Mouse (Mus musculus) hindbrain, embryonic 14.5 days (tissue): ENCODE results near the gene Acot8. TPM values are rescaled to one million over a fixed set of nuclear protein-coding genes. Genes with fewer than 3 reads are reported as not detected.

ENCODE experiments used
- ATAC-seq: fragments of 200-750 bp; cut with Nextera tagmentation; 2 replicates; pipeline ENCODE4 v1.8.0; 2017; ENCODE audit warnings: moderate number of reproducible peaks, mild to moderate bottlenecking, moderate TSS enrichment, moderate library complexity; ENCODE audit not compliant: low FRiP score
- DNase-seq: peaks from one replicate; pipeline ENCODE4 v3.0.0-alpha.2; 2015; ENCODE audit warnings: low spot score
- H3K27ac ChIP-seq: fragments of 300-500 bp; sonication (generic); 2 replicates; pipeline ENCODE4 v1.5.1; 2014; ENCODE audit warnings: mild to moderate bottlenecking, moderate library complexity
- H3K27me3 ChIP-seq: fragments of 300-500 bp; sonication (generic); 2 replicates; pipeline ENCODE4 v1.6.1; 2014; ENCODE audit warnings: mild to moderate bottlenecking, low read length, mixed read lengths; ENCODE audit not compliant: control insufficient read depth, insufficient read depth
- H3K36me3 ChIP-seq: fragments of 300-500 bp; sonication (generic); replicated peaks from 2 replicates; pipeline ENCODE4 v1.6.1; 2014; ENCODE audit not compliant: control insufficient read depth, insufficient read depth
- H3K4me1 ChIP-seq: fragments of 300-500 bp; sonication (generic); replicated peaks from 2 replicates; pipeline ENCODE4 v1.6.1; 2014; ENCODE audit warnings: antibody characterized with exemption, low read length, mixed read lengths; ENCODE audit not compliant: control insufficient read depth, insufficient read depth
- H3K4me2 ChIP-seq: fragments of 300-500 bp; sonication (generic); replicated peaks from 2 replicates; pipeline ENCODE4 v1.6.1; 2014; ENCODE audit warnings: mild to moderate bottlenecking, moderate library complexity
- H3K4me3 ChIP-seq: fragments of 300-500 bp; sonication (generic); replicated peaks from 2 replicates; pipeline ENCODE4 v1.5.1; 2014; ENCODE audit warnings: mild to moderate bottlenecking, low read length
- H3K9ac ChIP-seq: fragments of 300-500 bp; sonication (generic); 2 replicates; pipeline ENCODE4 v1.6.1; 2014
- H3K9me3 ChIP-seq: fragments of 300-500 bp; sonication (generic); 2 replicates; pipeline ENCODE4 v1.6.1; 2016; ENCODE audit warnings: low read length; ENCODE audit not compliant: control insufficient read depth
- WGBS: fragments of 180-500 bp; shearing (Covaris S2); extraction: QIAGEN DNeasy Blood & Tissue Kit; methylation state at CpG from one replicate; pipeline ENCODE4 v1.1.7; 2014; 5-methylcytosine and 5-hydroxymethylcytosine counted together
- polyA plus RNA-seq: library from polyadenylated mRNA; unstranded; fragments of >200 nt; fragmentation: Nextera tagmentation; extraction: Ambion mirVana; gene quantifications from 2 replicates; pipeline ENCODE4 v1.2.1, GENCODE M21; 2014

Acot8 gene
- polyA plus RNA-seq, 1 experiment from 2014 or later: 20.8 TPM

GRCm38 (mm10) chr2:164770279-164770678, 34.4 kb downstream of the Acot8 start:
- peak overlapping the region; percentile 64 for H3K4me3 ChIP-seq
- DNase-seq: no peak
- no peaks in the 10 kb centered on the region for H3K27me3 ChIP-seq
- 4% methylated on average over 15 of the region's 15 CpGs for WGBS
- peak overlapping the region; percentile 49 for H3K9ac ChIP-seq
- H3K4me2 ChIP-seq: peak overlapping the region; percentile 94
- peaks cover 9% of the 10 kb centered on the region for H3K4me1 ChIP-seq
- no peak overlapping the region for H3K27ac ChIP-seq
- H3K9me3 ChIP-seq: no peaks in the 10 kb centered on the region
- H3K36me3 ChIP-seq: peaks cover 31% of the 10 kb centered on the region
- ATAC-seq: no peak

DNA sequence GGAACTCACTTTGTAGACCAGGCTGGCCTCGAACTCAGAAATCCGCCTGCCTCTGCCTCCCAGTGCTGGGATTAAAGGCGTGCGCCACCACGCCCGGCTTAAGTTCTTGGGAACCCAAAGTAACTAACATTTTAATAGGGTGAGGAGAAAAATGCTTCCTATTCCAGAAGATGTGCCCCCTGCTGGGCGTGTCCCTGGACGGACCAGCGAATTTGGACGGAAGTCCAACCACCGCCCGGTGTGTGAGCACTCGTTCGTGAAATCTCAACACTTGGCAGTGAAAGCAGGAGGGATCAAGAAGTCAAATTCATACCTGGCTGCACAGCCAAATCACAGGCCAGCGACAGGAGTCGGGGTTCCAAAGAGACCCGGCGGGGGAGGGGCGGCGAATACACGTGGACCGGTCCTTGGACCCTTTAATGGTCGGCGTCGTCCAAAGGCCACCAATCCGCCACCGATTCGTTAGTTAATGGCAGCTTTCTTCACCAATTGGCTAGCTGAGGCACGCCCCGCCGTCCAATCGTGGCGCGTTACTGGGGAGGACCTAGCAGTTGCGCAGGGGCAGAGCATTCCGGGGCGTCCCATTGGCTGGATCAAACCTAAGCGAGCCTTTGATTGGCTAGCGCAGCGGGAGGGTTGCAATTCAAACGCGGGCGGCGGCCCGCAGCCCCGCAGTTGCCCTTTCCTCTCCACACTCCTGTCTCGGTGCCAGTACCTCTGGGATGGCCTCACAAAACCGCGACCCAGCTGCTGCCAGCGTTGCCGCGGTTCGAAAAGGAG, 35.2 kb downstream of the Acot8 start, which contains the start of gene Ube2c:
TSS of gene Ube2c (plus strand) at position 641 of the 780 bp plus-strand sequence.
- ATAC-seq (peak; percentile 100), DNase-seq (peak; percentile 99)
- H3K27ac ChIP-seq: no peak within 1 kb of the TSS; the same call in 1 of the 2 replicates
- no peaks in the 10 kb centered on the region for H3K9me3 ChIP-seq
- peak within 1 kb of the TSS; percentile 94 for H3K4me2 ChIP-seq
- peaks cover 37% of the 10 kb centered on the region for H3K36me3 ChIP-seq
- H3K9ac ChIP-seq: peak within 1 kb of the TSS; percentile 53
- H3K4me1 ChIP-seq: peaks cover 9% of the 10 kb centered on the region
- H3K27me3 ChIP-seq: no peaks in the 10 kb centered on the region
- H3K4me3 ChIP-seq: peak within 1 kb of the TSS; percentile 64
- WGBS: 3% methylated on average over 53 of the region's 53 CpGs

GRCm38 (mm10) chr2:164767812-164768540, 36.7 kb downstream of the Acot8 start:
- DNase-seq (no peak), ATAC-seq (no peak)
- WGBS: 95% methylated on average over 15 of the region's 15 CpGs
- Histone ChIP-seq H3K27ac (no peak overlapping the region), H3K9me3 (no peaks in the 10 kb centered on the region), H3K9ac (no peak overlapping the region), H3K4me1 (peaks cover 9% of the 10 kb centered on the region), H3K27me3 (no peaks in the 10 kb centered on the region), H3K36me3 (peaks cover 43% of the 10 kb centered on the region), H3K4me3 (no peak overlapping the region), H3K4me2 (no peak overlapping the region)

GRCm38 (mm10) chr2:164765841-164766240, 38.8 kb downstream of the Acot8 start:
- H3K36me3 ChIP-seq: peaks cover 65% of the 10 kb centered on the region
- 86% methylated on average over 3 of the region's 3 CpGs for WGBS
- ATAC-seq: no peak
- peaks cover 9% of the 10 kb centered on the region for H3K4me1 ChIP-seq
- H3K9me3 ChIP-seq: no peaks in the 10 kb centered on the region
- no peak overlapping the region for H3K4me2 ChIP-seq
- no peak overlapping the region for H3K4me3 ChIP-seq
- H3K9ac ChIP-seq: no peak overlapping the region
- no peaks in the 10 kb centered on the region for H3K27me3 ChIP-seq
- DNase-seq: no peak
- H3K27ac ChIP-seq: no peak overlapping the region

- H3K36me3 ChIP-seq: peaks cover 88% of the 10 kb centered on the region
- H3K4me2 ChIP-seq: no peak overlapping the region
- no peaks in the 10 kb centered on the region for H3K9me3 ChIP-seq
- H3K27me3 ChIP-seq: no peaks in the 10 kb centered on the region
- no peak overlapping the region for H3K27ac ChIP-seq
- WGBS: 89% methylated on average over 7 of the region's 7 CpGs
- H3K9ac ChIP-seq: no peak overlapping the region
- H3K4me1 ChIP-seq: no peaks in the 10 kb centered on the region
- DNase-seq (no peak), ATAC-seq (no peak)
- no peak overlapping the region for H3K4me3 ChIP-seq
These were observed 42.1 kb downstream of the Acot8 start for GRCm38 (mm10) chr2:164762593-164762992.

DNA sequence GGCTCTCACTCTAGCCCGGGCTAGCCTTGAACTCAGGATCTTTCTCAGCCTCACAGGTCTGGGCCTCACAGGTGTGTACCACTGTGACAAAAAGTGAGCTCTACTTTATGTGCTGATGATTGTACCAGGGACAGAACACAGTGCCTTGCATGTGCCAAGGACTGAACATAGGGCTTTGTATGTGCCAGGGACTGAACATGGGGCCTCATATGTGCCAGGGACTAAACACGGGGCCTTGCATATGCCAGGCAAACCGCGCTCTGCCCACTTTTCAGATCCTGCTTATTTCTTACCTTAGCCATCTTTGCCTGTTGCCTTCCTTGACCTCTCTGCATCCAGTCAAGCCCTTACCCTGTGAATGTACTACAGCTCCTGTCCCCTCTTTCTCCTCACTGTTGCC, 42.7 kb downstream of the Acot8 start:
- Histone ChIP-seq H3K4me2 (no peak overlapping the region), H3K9me3 (no peaks in the 10 kb centered on the region), H3K36me3 (peaks cover 88% of the 10 kb centered on the region), H3K27ac (no peak overlapping the region), H3K9ac (no peak overlapping the region), H3K4me1 (no peaks in the 10 kb centered on the region), H3K4me3 (no peak overlapping the region), H3K27me3 (no peaks in the 10 kb centered on the region)
- DNase-seq: no peak
- 96% methylated on average over 4 of the region's 4 CpGs for WGBS
- no peak for ATAC-seq

DNA sequence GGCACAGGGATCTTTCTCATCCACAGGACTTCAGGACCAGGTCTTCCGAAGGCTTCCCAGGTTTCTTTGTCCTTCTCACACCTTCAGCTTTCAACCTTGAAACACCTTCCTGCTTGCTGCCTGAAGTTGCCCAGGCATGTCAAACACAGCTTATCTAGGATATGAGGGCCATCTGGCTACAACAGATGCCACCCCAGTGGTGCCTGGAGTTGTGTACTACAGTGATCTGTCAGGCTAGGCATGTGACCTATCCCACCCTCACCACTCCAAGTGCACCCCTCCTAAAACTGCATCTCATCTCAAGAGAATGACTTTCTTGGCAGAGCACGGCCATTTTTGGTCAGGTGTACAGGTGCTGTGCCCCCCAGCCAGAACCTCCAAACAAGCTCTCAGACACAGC, 43.2 kb downstream of the Acot8 start:
- 100% methylated on average over 2 of the region's 2 CpGs for WGBS
- peaks cover 88% of the 10 kb centered on the region for H3K36me3 ChIP-seq
- no peak overlapping the region for H3K4me2 ChIP-seq
- DNase-seq: no peak
- no peak overlapping the region for H3K9ac ChIP-seq
- H3K27ac ChIP-seq: no peak overlapping the region
- H3K4me1 ChIP-seq: no peaks in the 10 kb centered on the region
- H3K27me3 ChIP-seq: no peaks in the 10 kb centered on the region
- ATAC-seq: no peak
- no peaks in the 10 kb centered on the region for H3K9me3 ChIP-seq
- H3K4me3 ChIP-seq: no peak overlapping the region

DNA sequence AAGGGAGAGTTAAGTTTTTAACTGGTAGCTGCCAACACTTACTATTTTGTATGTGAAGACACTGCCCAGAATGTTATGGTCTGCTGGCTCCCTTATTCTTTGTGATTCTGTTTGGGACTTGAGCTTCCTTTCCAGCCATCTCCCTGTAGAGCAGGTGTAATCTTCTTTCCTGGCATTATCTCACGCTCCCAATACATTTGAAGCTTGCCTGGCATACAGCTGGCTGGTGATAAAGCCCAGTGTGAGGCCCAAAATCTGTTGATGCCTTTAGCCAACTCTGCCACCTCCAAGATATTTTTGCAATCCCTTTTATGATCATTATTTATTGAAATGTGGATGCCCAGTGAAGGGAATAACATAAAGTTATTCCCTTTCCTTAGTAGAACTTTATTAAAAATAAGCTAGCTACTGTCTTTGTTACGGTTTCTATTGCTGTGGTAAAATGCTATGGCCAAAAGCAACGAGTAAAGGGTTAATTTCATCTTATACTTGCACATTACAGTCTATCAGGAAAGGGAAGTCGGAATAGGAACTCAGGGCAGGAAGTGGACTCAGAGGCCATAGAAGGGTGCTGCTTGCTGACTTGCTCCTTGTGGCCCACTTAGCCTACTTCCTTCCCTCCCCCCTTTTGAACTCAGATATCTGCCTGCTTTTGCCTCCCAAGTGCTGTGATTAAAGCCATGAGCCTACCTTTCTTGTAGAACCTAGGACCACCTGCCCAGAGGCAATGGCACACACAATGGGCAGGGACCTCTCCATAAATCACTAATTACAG, 44.4 kb downstream of the Acot8 start:
- peaks cover 88% of the 10 kb centered on the region for H3K36me3 ChIP-seq
- no peaks in the 10 kb centered on the region for H3K4me1 ChIP-seq
- WGBS: 89% methylated on average over 4 of the region's 4 CpGs

DNA sequence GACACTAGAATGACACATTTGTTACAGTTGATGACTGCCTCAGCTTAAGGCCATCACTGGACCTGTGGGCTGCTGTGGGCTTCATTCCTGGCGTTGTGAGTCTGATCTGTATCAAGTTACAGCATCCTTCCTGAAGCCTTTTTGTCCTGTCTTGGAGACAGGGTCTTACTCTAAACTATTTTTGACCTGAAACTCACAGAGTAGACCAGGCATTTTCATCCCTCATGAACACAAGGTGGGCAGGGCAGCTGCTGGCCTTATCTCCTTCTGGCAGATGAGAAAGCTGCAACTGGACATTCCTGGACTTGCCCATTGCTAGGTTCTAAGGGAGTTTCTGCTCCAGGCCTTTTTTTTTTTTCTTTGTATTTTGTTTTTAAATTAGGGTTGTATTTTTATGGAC, 46.0 kb downstream of the Acot8 start:
- Histone ChIP-seq H3K9ac (no peak overlapping the region), H3K9me3 (no peaks in the 10 kb centered on the region), H3K4me1 (no peaks in the 10 kb centered on the region), H3K27ac (no peak overlapping the region), H3K36me3 (peaks cover 98% of the 10 kb centered on the region), H3K4me2 (no peak overlapping the region), H3K27me3 (no peaks in the 10 kb centered on the region), H3K4me3 (no peak overlapping the region)
- WGBS: 96% methylated on average over 1 of the region's 1 CpGs
- DNase-seq (no peak), ATAC-seq (no peak)

More for the DNA sequence above, 44.4 kb downstream of the Acot8 start:
- H3K4me2 ChIP-seq: no peak overlapping the region
- no peak overlapping the region for H3K9ac ChIP-seq
- no peak overlapping the region for H3K4me3 ChIP-seq
- no peaks in the 10 kb centered on the region for H3K9me3 ChIP-seq
- H3K27ac ChIP-seq: no peak overlapping the region
- ATAC-seq (no peak), DNase-seq (no peak)
- H3K27me3 ChIP-seq: no peaks in the 10 kb centered on the region
